Mouse (Mus musculus) midbrain, embryonic 10.5 days (tissue): ENCODE data around the gene Tnfsf8. TPM values are rescaled to one million over a fixed set of nuclear protein-coding genes. Genes with fewer than 3 reads are reported as not detected.

Experiments
- DNase-seq: peaks from one replicate; pipeline ENCODE4 v3.0.0-alpha.2; 2017; ENCODE audit warnings: low spot score
- H3K27ac ChIP-seq: fragments of 300-500 bp; sonication (generic); replicated peaks from 2 replicates; pipeline ENCODE4 v1.5.1; 2016; ENCODE audit warnings: mild to moderate bottlenecking
- H3K27me3 ChIP-seq: fragments of 300-500 bp; sonication (generic); 2 replicates; pipeline ENCODE4 v1.6.1; 2016; ENCODE audit warnings: low read depth, mild to moderate bottlenecking; ENCODE audit not compliant: poor library complexity, severe bottlenecking
- H3K36me3 ChIP-seq: fragments of 300-500 bp; sonication (generic); 2 replicates; pipeline ENCODE4 v1.6.1; 2016; ENCODE audit warnings: mild to moderate bottlenecking, moderate library complexity
- H3K4me1 ChIP-seq: fragments of 300-500 bp; sonication (generic); 2 replicates; pipeline ENCODE4 v1.6.1; 2016
- H3K4me3 ChIP-seq: fragments of 300-500 bp; sonication (generic); 2 replicates; pipeline ENCODE4 v1.5.1; 2016; ENCODE audit warnings: mild to moderate bottlenecking, moderate library complexity
- H3K9me3 ChIP-seq: fragments of 300-500 bp; sonication (generic); replicated peaks from 2 replicates; pipeline ENCODE4 v1.6.1; 2016; ENCODE audit warnings: mild to moderate bottlenecking
- WGBS: fragments of 180-500 bp; shearing (Covaris S2); methylation state at CpG from one replicate; pipeline ENCODE4 v1.1.7; 2016; 5-methylcytosine and 5-hydroxymethylcytosine counted together
- polyA plus RNA-seq: library from polyadenylated mRNA; unstranded; fragments of >200 nt; fragmentation: Nextera tagmentation; extraction: Ambion mirVana; gene quantifications from 2 replicates; pipeline ENCODE4 v1.2.1, GENCODE M21; 2016

The Tnfsf8 gene
- not detected in 2 replicates for polyA plus RNA-seq

- H3K9me3 ChIP-seq, result no peaks in the 10 kb centered on the region
- WGBS, result 89% methylated on average over 19 of the region's 19 CpGs
- no peaks in the 10 kb centered on the region for H3K4me1 ChIP-seq
- DNase-seq, result no peak
- no peaks in the 10 kb centered on the region for H3K27me3 ChIP-seq
- H3K36me3 ChIP-seq, result no peaks in the 10 kb centered on the region
- 0 out of 2 replicates have a peak within 1 kb of the TSS, but pooled peaks have one; percentile 1 for H3K27ac ChIP-seq
- no peak within 1 kb of the TSS for H3K4me3 ChIP-seq
Observed at GRCm38 (mm10) chr4:63860688-63861540, at the start of gene Tnfsf8. Gene Tnfsf8, minus strand, starts transcription at chr4:63861347.

- 100% methylated on average over 1 of the region's 1 CpGs for WGBS
- Histone ChIP-seq H3K27me3 (no peaks in the 10 kb centered on the region), H3K36me3 (no peaks in the 10 kb centered on the region), H3K4me1 (no peaks in the 10 kb centered on the region), H3K9me3 (no peaks in the 10 kb centered on the region), H3K4me3 (no peak overlapping the region), H3K27ac (no peak overlapping the region)
- DNase-seq, result no peak
Observed at GRCm38 (mm10) chr4:63908511-63908910, 47.4 kb upstream of the Tnfsf8 start.

GRCm38 (mm10) chr4:63907473-63907872 is 46.3 kb upstream of the Tnfsf8 start:
- Histone ChIP-seq H3K4me3 (no peak overlapping the region), H3K9me3 (no peaks in the 10 kb centered on the region), H3K27ac (no peak overlapping the region), H3K4me1 (no peaks in the 10 kb centered on the region), H3K27me3 (no peaks in the 10 kb centered on the region), H3K36me3 (no peaks in the 10 kb centered on the region)
- no peak for DNase-seq

- no peak overlapping the region for H3K27ac ChIP-seq
- no peak overlapping the region for H3K4me3 ChIP-seq
- no peaks in the 10 kb centered on the region for H3K9me3 ChIP-seq
- WGBS, result 80% methylated on average over 3 of the region's 3 CpGs
- H3K4me1 ChIP-seq, result no peaks in the 10 kb centered on the region
- no peaks in the 10 kb centered on the region for H3K27me3 ChIP-seq
- H3K36me3 ChIP-seq, result no peaks in the 10 kb centered on the region
- no peak for DNase-seq
Observed at GRCm38 (mm10) chr4:63906050-63906449, 44.9 kb upstream of the Tnfsf8 start.

GRCm38 (mm10) chr4:63899081-63899523 is 38.0 kb upstream of the Tnfsf8 start:
- no peak for DNase-seq
- Histone ChIP-seq H3K4me1 (no peaks in the 10 kb centered on the region), H3K36me3 (no peaks in the 10 kb centered on the region), H3K4me3 (no peak overlapping the region), H3K27me3 (no peaks in the 10 kb centered on the region), H3K27ac (no peak overlapping the region), H3K9me3 (no peaks in the 10 kb centered on the region)
- WGBS, result 89% methylated on average over 10 of the region's 10 CpGs

- Histone ChIP-seq H3K36me3 (no peaks in the 10 kb centered on the region), H3K4me3 (no peak overlapping the region), H3K4me1 (no peaks in the 10 kb centered on the region), H3K27ac (no peak overlapping the region), H3K27me3 (no peaks in the 10 kb centered on the region), H3K9me3 (no peaks in the 10 kb centered on the region)
- DNase-seq, result no peak
Observed at GRCm38 (mm10) chr4:63897152-63897551, 36.0 kb upstream of the Tnfsf8 start.

- no peaks in the 10 kb centered on the region for H3K4me1 ChIP-seq
- WGBS, result 82% methylated on average over 2 of the region's 2 CpGs
- no peaks in the 10 kb centered on the region for H3K27me3 ChIP-seq
- DNase-seq, result no peak
- H3K27ac ChIP-seq, result no peak overlapping the region
- no peak overlapping the region for H3K4me3 ChIP-seq
- H3K9me3 ChIP-seq, result no peaks in the 10 kb centered on the region
- H3K36me3 ChIP-seq, result no peaks in the 10 kb centered on the region
Observed at GRCm38 (mm10) chr4:63886156-63886555, 25.0 kb upstream of the Tnfsf8 start.

- no peak overlapping the region for H3K4me3 ChIP-seq
- no peaks in the 10 kb centered on the region for H3K36me3 ChIP-seq
- WGBS, result 84% methylated on average over 2 of the region's 2 CpGs
- H3K9me3 ChIP-seq, result no peaks in the 10 kb centered on the region
- no peak for DNase-seq
- H3K27me3 ChIP-seq, result no peaks in the 10 kb centered on the region
- no peaks in the 10 kb centered on the region for H3K4me1 ChIP-seq
- H3K27ac ChIP-seq, result no peak overlapping the region
Observed at GRCm38 (mm10) chr4:63876720-63877119, 15.6 kb upstream of the Tnfsf8 start.

GRCm38 (mm10) chr4:63875480-63875879 is 14.3 kb upstream of the Tnfsf8 start:
- WGBS, result 90% methylated on average over 3 of the region's 3 CpGs
- H3K36me3 ChIP-seq, result no peaks in the 10 kb centered on the region
- no peaks in the 10 kb centered on the region for H3K4me1 ChIP-seq
- H3K27me3 ChIP-seq, result no peaks in the 10 kb centered on the region
- H3K9me3 ChIP-seq, result no peaks in the 10 kb centered on the region
- no peak overlapping the region for H3K27ac ChIP-seq
- no peak for DNase-seq
- no peak overlapping the region for H3K4me3 ChIP-seq

GRCm38 (mm10) chr4:63870678-63871077 is 9.5 kb upstream of the Tnfsf8 start:
- H3K27ac ChIP-seq, result no peak overlapping the region
- no peaks in the 10 kb centered on the region for H3K9me3 ChIP-seq
- no peaks in the 10 kb centered on the region for H3K4me1 ChIP-seq
- H3K36me3 ChIP-seq, result no peaks in the 10 kb centered on the region
- 100% methylated on average over 1 of the region's 1 CpGs for WGBS
- H3K4me3 ChIP-seq, result no peak overlapping the region
- no peak for DNase-seq
- no peaks in the 10 kb centered on the region for H3K27me3 ChIP-seq

- Histone ChIP-seq H3K4me1 (no peaks in the 10 kb centered on the region), H3K27me3 (no peaks in the 10 kb centered on the region), H3K36me3 (no peaks in the 10 kb centered on the region), H3K9me3 (no peaks in the 10 kb centered on the region), H3K27ac (no peak overlapping the region), H3K4me3 (no peak overlapping the region)
- DNase-seq, result no peak
- 82% methylated on average over 2 of the region's 2 CpGs for WGBS
Observed at GRCm38 (mm10) chr4:63868770-63869169, 7.6 kb upstream of the Tnfsf8 start.

GRCm38 (mm10) chr4:63862953-63863352 is 1.8 kb upstream of the Tnfsf8 start:
- no peak overlapping the region for H3K4me3 ChIP-seq
- H3K27ac ChIP-seq, result no peak overlapping the region
- DNase-seq, result no peak
- H3K36me3 ChIP-seq, result no peaks in the 10 kb centered on the region
- H3K4me1 ChIP-seq, result no peaks in the 10 kb centered on the region
- H3K27me3 ChIP-seq, result no peaks in the 10 kb centered on the region
- WGBS, result 87% methylated on average over 3 of the region's 3 CpGs
- no peaks in the 10 kb centered on the region for H3K9me3 ChIP-seq

- Histone ChIP-seq H3K36me3 (no peaks in the 10 kb centered on the region), H3K27ac (no peak overlapping the region), H3K9me3 (no peaks in the 10 kb centered on the region), H3K27me3 (no peaks in the 10 kb centered on the region), H3K4me3 (no peak overlapping the region), H3K4me1 (no peaks in the 10 kb centered on the region)
- DNase-seq, result no peak
- 90% methylated on average over 4 of the region's 4 CpGs for WGBS
Observed at GRCm38 (mm10) chr4:63862092-63862697, 1.0 kb upstream of the Tnfsf8 start.
